Mouse (Mus musculus): ENCODE measurements around the gene Txk.

Gene Txk

GRCm38 (mm10) chr5:72751056-72751758 lies 1.4 kb downstream of the Txk start:
- DNase-seq (ENCODE audit: low read depth), result no peak

- DNase-seq (ENCODE audit: low read depth), result no peak
Measured at GRCm38 (mm10) chr5:72750226-72750625, 2.4 kb downstream of the Txk start.

- DNase-seq (ENCODE audit: low read depth), result no peak
Measured at GRCm38 (mm10) chr5:72748659-72749265, 3.8 kb downstream of the Txk start.

- no peak for DNase-seq (ENCODE audit: low read depth)
Measured at GRCm38 (mm10) chr5:72747384-72747783, 5.2 kb downstream of the Txk start.

- DNase-seq (ENCODE audit: low read depth), result no peak
Measured at GRCm38 (mm10) chr5:72746461-72746860, 6.1 kb downstream of the Txk start.

GRCm38 (mm10) chr5:72743103-72743502 lies 9.5 kb downstream of the Txk start:
- no peak for DNase-seq (ENCODE audit: low read depth)

- DNase-seq (ENCODE audit: low read depth), result peak; percentile 44
Measured at GRCm38 (mm10) chr5:72736868-72737267, 15.7 kb downstream of the Txk start.

GRCm38 (mm10) chr5:72736437-72736836 lies 16.1 kb downstream of the Txk start:
- DNase-seq (ENCODE audit: low read depth), result peak; percentile 67

GRCm38 (mm10) chr5:72735763-72736162 lies 16.8 kb downstream of the Txk start:
- DNase-seq (ENCODE audit: low read depth), result no peak

- no peak for DNase-seq (ENCODE audit: low read depth)
Measured at GRCm38 (mm10) chr5:72732885-72733284, 19.7 kb downstream of the Txk start.

- peak; percentile 96 for DNase-seq (ENCODE audit: low read depth)
Measured at GRCm38 (mm10) chr5:72725404-72725803, 27.2 kb downstream of the Txk start.

GRCm38 (mm10) chr5:72723429-72723828 lies 29.1 kb downstream of the Txk start:
- DNase-seq (ENCODE audit: low read depth), result peak; percentile 83

- DNase-seq (ENCODE audit: low read depth), result no peak
Measured at GRCm38 (mm10) chr5:72720587-72720986, 32.0 kb downstream of the Txk start.

GRCm38 (mm10) chr5:72710572-72711278 lies 41.9 kb downstream of the Txk start:
- peak; percentile 82 for DNase-seq (ENCODE audit: low read depth)

GRCm38 (mm10) chr5:72709976-72710375 lies 42.6 kb downstream of the Txk start:
- DNase-seq (ENCODE audit: low read depth), result no peak

GRCm38 (mm10) chr5:72709451-72709850 lies 43.1 kb downstream of the Txk start:
- DNase-seq (ENCODE audit: low read depth), result no peak

- no peak for DNase-seq (ENCODE audit: low read depth)
Measured at GRCm38 (mm10) chr5:72706722-72707121, 45.9 kb downstream of the Txk start.

GRCm38 (mm10) chr5:72706095-72706494 lies 46.5 kb downstream of the Txk start:
- DNase-seq (ENCODE audit: low read depth), result no peak

- DNase-seq (ENCODE audit: low read depth), result no peak
Measured at GRCm38 (mm10) chr5:72702202-72702601, 50.4 kb downstream of the Txk start.

- DNase-seq (ENCODE audit: low read depth), result no peak
Measured at GRCm38 (mm10) chr5:72699500-72699818, 53.1 kb downstream of the Txk start.

- no peak for DNase-seq (ENCODE audit: low read depth)
Measured at GRCm38 (mm10) chr5:72698818-72699499, 53.6 kb downstream of the Txk start.

GRCm38 (mm10) chr5:72698343-72698742 lies 54.2 kb downstream of the Txk start:
- no peak for DNase-seq (ENCODE audit: low read depth)

GRCm38 (mm10) chr5:72696491-72696890 lies 56.1 kb downstream of the Txk start:
- DNase-seq (ENCODE audit: low read depth), result no peak

All from 416B (cell line).